Mouse (Mus musculus) naive thymus-derived CD4-positive, alpha-beta T cell, adult 5 months (primary cell): ENCODE measurements around the gene Adam29. TPM values are rescaled to one million over a fixed set of nuclear protein-coding genes. Genes with fewer than 3 reads are reported as not detected.

ENCODE experiments used
- polyA plus RNA-seq: library from polyadenylated mRNA; unstranded; fragments of 100-300 nt; shearing (Covaris generic); gene quantifications from one replicate; pipeline ENCODE4 v1.2.1, GENCODE M21; 2017

Gene Adam29
- polyA plus RNA-seq: not detected

GRCm38 (mm10) chr8:55906848-55907247 is at the start of gene Adam29:
TSS of gene Adam29 (minus strand) at chr8:55906948.

DNA sequence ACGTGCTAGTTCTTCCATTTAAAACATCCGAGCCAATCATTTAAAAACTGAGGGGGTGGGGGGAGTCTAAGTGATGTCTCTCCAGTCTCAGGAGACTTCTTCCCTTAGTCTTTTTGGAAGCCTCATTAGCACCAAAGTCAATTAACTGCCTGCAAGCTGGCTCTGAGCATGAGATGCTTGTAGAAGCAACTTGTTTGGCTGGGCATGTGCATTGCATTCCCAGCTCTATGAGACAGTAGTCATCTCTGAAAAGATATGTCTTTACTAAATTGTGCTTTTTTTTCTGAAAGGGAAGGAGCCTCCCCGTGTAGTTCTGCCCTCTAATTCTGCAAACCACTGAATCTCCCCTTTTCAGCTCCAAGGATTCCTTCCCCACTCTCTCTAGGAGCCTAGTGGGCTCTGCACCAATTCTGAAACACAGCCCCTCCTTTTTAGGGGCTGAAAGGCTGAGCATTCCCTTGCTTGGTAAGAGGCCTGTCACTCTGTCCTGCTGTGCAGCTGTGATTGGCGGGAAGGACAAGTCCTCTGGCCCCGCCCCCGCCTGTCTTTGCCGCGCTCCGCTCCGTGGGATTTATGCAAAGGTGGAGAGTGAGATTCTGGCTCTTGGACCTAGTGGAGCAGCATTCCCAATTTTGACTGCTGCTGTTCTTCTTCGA is 33.2 kb upstream of the Adam29 start, which contains the start of gene Glra3:
Gene Glra3 (plus strand): TSS at position 591 of the 656 bp plus-strand sequence.

Other genes starting within 250 kb of the Adam29 start
- not detected for gene Glra3, start 33.5 kb upstream of the Adam29 start, polyA plus RNA-seq